Mouse (Mus musculus) stomach, embryonic 15.5 days (tissue): ENCODE measurements around the gene Sytl4. TPM values are rescaled to one million over a fixed set of nuclear protein-coding genes. Genes with fewer than 3 reads are reported as not detected.

Source experiments
- ATAC-seq: fragments of 200-750 bp; cut with Nextera tagmentation; 2 replicates; pipeline ENCODE4 v1.8.0; 2017; ENCODE audit warnings: low read depth, moderate number of reproducible peaks, moderate TSS enrichment; ENCODE audit not compliant: insufficient read depth, low FRiP score
- H3K27ac ChIP-seq: fragments of 300-500 bp; sonication (generic); 2 replicates; pipeline ENCODE4 v1.5.1; 2015; ENCODE audit warnings: mild to moderate bottlenecking, inconsistent platforms
- H3K27me3 ChIP-seq: fragments of 300-500 bp; sonication (generic); replicated peaks from 2 replicates; pipeline ENCODE4 v1.6.1; 2015; ENCODE audit warnings: inconsistent platforms
- H3K36me3 ChIP-seq: fragments of 300-500 bp; sonication (generic); 2 replicates; pipeline ENCODE4 v1.6.1; 2015; ENCODE audit warnings: inconsistent platforms
- H3K4me1 ChIP-seq: fragments of 300-500 bp; sonication (generic); 2 replicates; pipeline ENCODE4 v1.6.1; 2015; ENCODE audit warnings: inconsistent platforms
- H3K4me2 ChIP-seq: fragments of 300-500 bp; sonication (generic); 2 replicates; pipeline ENCODE4 v1.6.1; 2015; ENCODE audit warnings: mild to moderate bottlenecking, inconsistent platforms
- H3K4me3 ChIP-seq: fragments of 300-500 bp; sonication (generic); replicated peaks from 2 replicates; pipeline ENCODE4 v1.5.1; 2015; ENCODE audit warnings: inconsistent platforms
- H3K9ac ChIP-seq: fragments of 300-500 bp; sonication (generic); 2 replicates; pipeline ENCODE4 v1.6.1; 2015; ENCODE audit warnings: inconsistent platforms
- H3K9me3 ChIP-seq: fragments of 300-500 bp; sonication (generic); 2 replicates; pipeline ENCODE4 v1.6.1; 2016; ENCODE audit warnings: inconsistent platforms
- WGBS: fragments of 180-500 bp; shearing (Covaris S2); methylation state at CpG from one replicate; pipeline ENCODE4 v1.1.7; 2015; 5-methylcytosine and 5-hydroxymethylcytosine counted together
- polyA plus RNA-seq: library from polyadenylated mRNA; unstranded; fragments of >200 nt; fragmentation: Nextera tagmentation; extraction: Ambion mirVana; gene quantifications from 2 replicates; pipeline ENCODE4 v1.2.1, GENCODE M21; 2015

The Sytl4 gene
- polyA plus RNA-seq, 1 experiment from 2014 or later: 5.7 TPM

GRCm38 (mm10) chrX:133921187-133921586, 60.4 kb downstream of the Sytl4 start:
- no peaks in the 10 kb centered on the region for H3K36me3 ChIP-seq
- 61% methylated on average over 4 of the region's 4 CpGs for WGBS
- H3K9ac ChIP-seq: no peak overlapping the region
- no peaks in the 10 kb centered on the region for H3K4me1 ChIP-seq
- H3K27me3 ChIP-seq: no peaks in the 10 kb centered on the region
- no peak overlapping the region for H3K4me2 ChIP-seq
- H3K9me3 ChIP-seq: no peaks in the 10 kb centered on the region
- H3K27ac ChIP-seq: no peak overlapping the region
- ATAC-seq: no peak
- no peak overlapping the region for H3K4me3 ChIP-seq

GRCm38 (mm10) chrX:133914219-133914618, 67.4 kb downstream of the Sytl4 start:
- no peaks in the 10 kb centered on the region for H3K36me3 ChIP-seq
- H3K27ac ChIP-seq: no peak overlapping the region
- no peaks in the 10 kb centered on the region for H3K4me1 ChIP-seq
- H3K4me2 ChIP-seq: no peak overlapping the region
- H3K9me3 ChIP-seq: no peaks in the 10 kb centered on the region
- H3K4me3 ChIP-seq: no peak overlapping the region
- 32% methylated on average over 7 of the region's 7 CpGs for WGBS
- no peak for ATAC-seq
- no peaks in the 10 kb centered on the region for H3K27me3 ChIP-seq
- no peak overlapping the region for H3K9ac ChIP-seq

- H3K4me1 ChIP-seq: no peaks in the 10 kb centered on the region
- H3K9me3 ChIP-seq: no peaks in the 10 kb centered on the region
- no peaks in the 10 kb centered on the region for H3K27me3 ChIP-seq
- no peak overlapping the region for H3K9ac ChIP-seq
- no peak overlapping the region for H3K4me2 ChIP-seq
- no peak overlapping the region for H3K27ac ChIP-seq
- no peaks in the 10 kb centered on the region for H3K36me3 ChIP-seq
- no peak for ATAC-seq
- WGBS: 75% methylated on average over 3 of the region's 3 CpGs
- no peak overlapping the region for H3K4me3 ChIP-seq
Observed at GRCm38 (mm10) chrX:133913006-133913405, 68.6 kb downstream of the Sytl4 start.

- no peak overlapping the region for H3K4me3 ChIP-seq
- no peak overlapping the region for H3K9ac ChIP-seq
- H3K9me3 ChIP-seq: no peaks in the 10 kb centered on the region
- no peak overlapping the region for H3K4me2 ChIP-seq
- WGBS: 36% methylated on average over 10 of the region's 10 CpGs
- no peaks in the 10 kb centered on the region for H3K27me3 ChIP-seq
- no peaks in the 10 kb centered on the region for H3K36me3 ChIP-seq
- H3K4me1 ChIP-seq: no peaks in the 10 kb centered on the region
- ATAC-seq: no peak; the same call in 1 of the 2 replicates
- peak overlapping the region; percentile 26; the same call in 1 of the 2 replicates for H3K27ac ChIP-seq
Observed at GRCm38 (mm10) chrX:133911397-133912103, 70.1 kb downstream of the Sytl4 start.

GRCm38 (mm10) chrX:133908261-133908660, 73.4 kb downstream of the Sytl4 start, which contains the start of gene Srpx2:
Srpx2 (plus strand) TSS chrX:133908426.
- no peak within 1 kb of the TSS for H3K27ac ChIP-seq
- H3K4me2 ChIP-seq: peak within 1 kb of the TSS; percentile 16; the same call in 1 of the 2 replicates
- no peaks in the 10 kb centered on the region for H3K36me3 ChIP-seq
- no peaks in the 10 kb centered on the region for H3K4me1 ChIP-seq
- 30% methylated on average over 3 of the region's 3 CpGs for WGBS
- ATAC-seq: no peak
- H3K27me3 ChIP-seq: no peaks in the 10 kb centered on the region
- H3K9ac ChIP-seq: no peak within 1 kb of the TSS
- H3K9me3 ChIP-seq: no peaks in the 10 kb centered on the region
- H3K4me3 ChIP-seq: peak within 1 kb of the TSS; percentile 2; the same call in 1 of the 2 replicates

GRCm38 (mm10) chrX:133898014-133898542, 83.5 kb downstream of the Sytl4 start, which contains the start of gene Tspan6:
Tspan6 (minus strand) TSS chrX:133898429.
- peak; percentile 77 for ATAC-seq
- no peak within 1 kb of the TSS for H3K27ac ChIP-seq
- no peaks in the 10 kb centered on the region for H3K4me1 ChIP-seq
- 25% methylated on average over 33 of the region's 33 CpGs for WGBS
- no peaks in the 10 kb centered on the region for H3K36me3 ChIP-seq
- peak within 1 kb of the TSS; percentile 52 for H3K4me3 ChIP-seq
- H3K27me3 ChIP-seq: no peaks in the 10 kb centered on the region
- peak within 1 kb of the TSS; percentile 55 for H3K4me2 ChIP-seq
- no peaks in the 10 kb centered on the region for H3K9me3 ChIP-seq
- peak within 1 kb of the TSS; percentile 25; the same call in 1 of the 2 replicates for H3K9ac ChIP-seq

- no peaks in the 10 kb centered on the region for H3K27me3 ChIP-seq
- ATAC-seq: no peak
- H3K36me3 ChIP-seq: no peaks in the 10 kb centered on the region
- H3K4me3 ChIP-seq: no peak overlapping the region
- no peaks in the 10 kb centered on the region for H3K9me3 ChIP-seq
- no peak overlapping the region for H3K27ac ChIP-seq
- no peak overlapping the region for H3K4me2 ChIP-seq
- WGBS: 84% methylated on average over 5 of the region's 5 CpGs
- no peak overlapping the region for H3K9ac ChIP-seq
- no peaks in the 10 kb centered on the region for H3K4me1 ChIP-seq
Observed at GRCm38 (mm10) chrX:133888111-133888510, 93.5 kb downstream of the Sytl4 start.

- 87% methylated on average over 3 of the region's 3 CpGs for WGBS
- H3K4me1 ChIP-seq: no peaks in the 10 kb centered on the region
- H3K4me3 ChIP-seq: no peak overlapping the region
- no peak overlapping the region for H3K9ac ChIP-seq
- no peak overlapping the region for H3K4me2 ChIP-seq
- H3K27me3 ChIP-seq: no peaks in the 10 kb centered on the region
- no peak for ATAC-seq
- H3K36me3 ChIP-seq: no peaks in the 10 kb centered on the region
- no peaks in the 10 kb centered on the region for H3K9me3 ChIP-seq
- no peak overlapping the region for H3K27ac ChIP-seq
Observed at GRCm38 (mm10) chrX:133887308-133887707, 94.3 kb downstream of the Sytl4 start.

Other genes starting within 250 kb of the Sytl4 start
- 3.4 and 4.8 TPM in 2 replicates for gene Tnmd, start 130.8 kb downstream of the Sytl4 start, polyA plus RNA-seq
- 110 and 118 TPM in 2 replicates for gene Tspan6, start 83.4 kb downstream of the Sytl4 start, polyA plus RNA-seq
- gene Srpx2, start 73.4 kb downstream of the Sytl4 start, polyA plus RNA-seq: 8.2 and 8.7 TPM in 2 replicates
- gene Cstf2, start 77.4 kb upstream of the Sytl4 start, polyA plus RNA-seq: 32.4 and 39.7 TPM in 2 replicates
- gene Xkrx, start 180.3 kb upstream of the Sytl4 start, polyA plus RNA-seq: 0.05 and 0.22 TPM in 2 replicates
- gene Arl13a, start 205.7 kb upstream of the Sytl4 start, polyA plus RNA-seq: 0.08 TPM in 1 of 2 replicates, not detected in the other
- gene Nox1, start 240.1 kb upstream of the Sytl4 start, polyA plus RNA-seq: 0.12 and 0.34 TPM in 2 replicates